Mouse (Mus musculus): ENCODE results near the gene Smg9.
A peak's percentile ranks its signal among the peaks of the same experiment; 100 is the strongest.
"Not testable (repeated sequence)": the region's sequence is repeated elsewhere in the genome, so short reads cannot be mapped to it uniquely, and the experiment has no call there.

The Smg9 gene

GRCm38 (mm10) chr7:24378049-24378701 lies 21.2 kb upstream of the Smg9 start:
- no peak for DNase-seq

- DNase-seq: no peak
Observed at GRCm38 (mm10) chr7:24379934-24380333, 19.5 kb upstream of the Smg9 start.

GRCm38 (mm10) chr7:24380370-24380769 lies 19.0 kb upstream of the Smg9 start:
- no peak for DNase-seq

GRCm38 (mm10) chr7:24382730-24383372 lies 16.6 kb upstream of the Smg9 start:
- no peak for DNase-seq

- no peak for DNase-seq
Observed at GRCm38 (mm10) chr7:24384070-24384469, 15.3 kb upstream of the Smg9 start.

DNA sequence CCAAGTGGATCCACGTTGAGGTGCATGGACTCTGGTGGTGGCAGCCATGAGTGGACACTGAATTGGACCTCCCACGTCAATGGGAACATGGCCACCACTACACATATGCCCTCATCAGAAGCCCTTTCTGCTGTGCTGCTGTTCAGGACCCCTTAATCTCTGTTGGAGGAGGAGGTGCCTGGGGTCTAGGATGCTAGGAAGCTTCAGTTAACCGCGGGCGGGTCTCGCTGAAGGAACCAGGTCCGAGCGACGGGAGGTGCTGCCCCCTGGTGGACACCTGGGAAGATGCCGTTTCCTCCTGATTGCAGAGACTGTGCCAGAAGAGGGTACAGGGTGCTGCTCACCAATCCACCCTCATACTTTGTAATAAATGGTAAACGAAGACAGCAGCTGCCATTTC lies 14.6 kb upstream of the Smg9 start:
- DNase-seq: peak; percentile 87 to 89

- DNase-seq: no peak
Observed at GRCm38 (mm10) chr7:24387059-24387556, 12.3 kb upstream of the Smg9 start.

DNA sequence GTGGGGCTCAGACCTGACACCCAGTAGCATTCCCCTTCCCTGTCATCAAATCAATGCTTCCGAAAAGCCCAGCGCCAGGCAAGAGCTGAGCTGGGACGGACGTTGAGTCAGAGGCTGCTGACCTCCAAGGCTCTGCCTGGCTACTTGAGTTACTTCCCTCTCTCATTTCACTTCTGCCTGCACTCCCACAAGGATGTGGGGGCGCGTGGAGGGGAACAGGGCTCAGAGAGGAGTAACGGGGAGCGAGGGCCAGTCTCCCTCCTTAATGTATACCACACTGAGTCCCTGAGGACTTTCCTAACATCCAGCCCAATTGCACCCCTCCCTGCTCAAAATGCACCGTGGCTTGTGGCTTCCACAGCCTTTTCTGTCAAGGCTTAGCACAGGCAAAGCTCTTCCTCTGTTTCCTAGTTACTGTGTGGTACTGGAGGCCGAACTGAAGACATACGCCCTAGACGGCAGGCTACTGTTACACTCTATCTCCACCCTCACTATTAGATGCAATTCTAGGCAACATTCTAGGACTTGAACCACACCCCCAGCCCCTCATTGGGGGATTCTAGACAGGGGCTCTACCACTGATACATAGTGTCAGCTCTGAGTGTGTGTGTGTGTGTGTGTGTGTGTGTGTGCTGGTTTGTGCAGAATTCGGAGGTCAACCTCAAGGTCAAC lies 9.8 kb upstream of the Smg9 start:
- DNase-seq: no peak

- no peak for DNase-seq
Observed at GRCm38 (mm10) chr7:24390512-24390911, 8.9 kb upstream of the Smg9 start.

DNA sequence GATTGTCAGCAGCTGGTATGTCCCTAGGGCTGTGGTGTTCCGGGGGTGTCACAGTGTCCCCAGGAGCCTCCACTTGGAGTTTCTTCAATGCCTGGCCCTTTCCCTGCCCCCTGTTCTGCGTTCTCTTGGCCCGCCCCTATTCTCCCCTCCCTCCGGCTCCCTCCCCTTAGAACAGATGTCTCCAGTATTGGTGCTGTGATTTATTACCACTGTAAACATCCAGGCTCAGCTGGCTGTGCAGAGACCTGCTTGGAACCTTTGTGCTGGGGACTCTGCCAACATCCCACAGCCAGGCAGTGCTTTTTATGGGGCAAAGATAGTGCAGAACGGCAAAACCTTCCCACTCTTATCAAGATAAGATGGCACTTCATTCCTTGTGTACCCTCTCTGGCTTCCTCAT lies 8.3 kb upstream of the Smg9 start:
- DNase-seq: no peak

GRCm38 (mm10) chr7:24391687-24392086 lies 7.7 kb upstream of the Smg9 start:
- DNase-seq: no peak

DNA sequence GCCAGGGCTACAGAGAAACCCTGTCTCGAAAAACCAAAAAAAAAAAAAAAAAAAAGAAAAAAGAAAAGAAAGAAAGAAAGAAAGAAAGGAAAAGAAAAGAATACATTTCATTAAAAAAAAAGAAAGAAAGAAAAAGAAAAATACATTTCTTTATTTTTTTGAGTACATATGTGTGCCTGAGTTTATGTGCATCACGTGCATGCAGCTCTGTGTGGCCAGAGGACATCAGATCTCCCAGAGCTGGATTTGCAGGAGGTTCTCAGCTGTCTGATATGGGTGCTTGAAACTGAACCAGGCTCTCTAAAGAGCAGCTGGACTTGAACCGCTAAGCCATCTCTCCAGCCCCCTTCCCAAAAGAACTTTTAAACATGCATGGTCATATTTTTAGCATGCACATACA lies 5.4 kb upstream of the Smg9 start:
- DNase-seq: no peak

DNA sequence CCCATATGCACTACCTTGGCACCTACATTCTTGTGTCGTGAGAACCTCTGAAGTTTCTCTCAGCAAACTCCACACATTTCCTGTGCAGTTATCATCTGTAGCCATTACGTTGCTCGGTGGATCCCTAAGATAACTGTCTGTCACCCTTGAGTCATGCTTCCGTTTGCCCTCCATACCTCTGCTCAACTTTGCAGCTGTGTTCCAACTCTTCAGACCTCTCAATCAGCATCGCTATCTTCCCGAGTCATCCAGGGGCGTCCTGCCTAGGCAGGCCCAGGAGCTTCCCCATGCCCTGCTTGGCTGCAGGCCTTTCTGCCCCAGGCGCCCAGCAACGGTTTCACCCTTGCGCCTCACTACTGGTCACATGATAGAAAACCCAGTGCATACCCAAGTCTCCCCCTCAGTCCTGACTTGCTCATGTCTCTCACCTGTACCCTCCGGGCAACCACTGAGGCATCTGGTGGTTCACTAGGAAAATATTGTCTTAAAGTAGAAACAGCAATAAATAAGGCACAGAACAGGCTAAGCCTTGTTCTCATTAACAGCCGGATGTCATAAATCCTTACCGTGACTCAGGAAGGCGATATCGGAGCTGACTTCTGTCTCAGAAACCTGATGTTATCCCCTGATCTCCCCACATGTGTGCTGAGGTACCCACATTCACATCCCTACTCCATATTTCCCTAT lies 4.8 kb upstream of the Smg9 start:
- no peak for DNase-seq

DNA sequence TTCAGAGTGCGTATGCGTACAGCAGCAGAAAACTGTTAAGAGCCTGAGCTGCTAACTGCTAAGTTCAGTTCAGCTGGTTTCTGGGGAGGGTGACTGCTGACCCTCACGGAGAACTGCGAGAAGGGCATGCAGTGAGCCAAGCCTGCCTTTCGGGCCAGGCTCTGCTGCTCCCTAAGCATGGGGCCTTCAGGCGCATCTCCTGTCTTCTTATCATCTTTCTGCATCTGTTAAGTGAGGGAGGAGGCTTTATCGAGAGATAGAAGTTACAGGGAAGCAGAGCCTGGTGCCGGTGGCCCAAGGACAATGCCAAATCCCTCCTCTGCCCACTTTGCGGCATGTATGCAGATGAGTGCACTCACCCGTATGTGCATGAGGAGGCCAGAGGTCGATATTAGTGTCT lies 2.6 kb upstream of the Smg9 start:
- no peak for DNase-seq

DNA sequence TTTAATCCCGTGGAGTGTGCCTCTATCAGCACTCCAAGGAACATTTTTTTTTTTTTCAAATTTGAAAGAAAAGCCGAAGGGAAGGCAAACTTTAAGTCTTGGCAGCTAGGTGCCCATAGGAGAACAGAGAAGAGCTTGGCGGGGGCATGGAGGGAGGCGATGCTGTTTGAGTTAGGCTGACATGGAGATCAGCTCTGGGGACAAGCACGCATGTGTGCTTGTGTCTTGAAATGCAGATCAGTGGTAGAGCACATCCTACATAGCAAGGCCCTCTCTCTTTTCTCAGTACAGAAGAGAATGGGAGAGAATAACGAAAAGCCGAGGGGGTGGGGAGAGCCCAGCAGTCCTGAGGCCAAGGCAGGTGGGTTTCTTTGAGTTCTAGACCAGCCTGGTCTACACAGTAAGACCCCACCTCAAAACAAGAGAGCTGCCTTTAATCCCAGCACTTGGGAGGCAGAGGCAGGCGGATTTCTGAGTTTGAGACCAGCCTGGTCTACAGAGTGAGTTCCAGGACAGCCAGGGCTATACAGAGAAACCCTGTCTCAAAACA lies 980 bp upstream of the Smg9 start:
- no peak for DNase-seq

DNA sequence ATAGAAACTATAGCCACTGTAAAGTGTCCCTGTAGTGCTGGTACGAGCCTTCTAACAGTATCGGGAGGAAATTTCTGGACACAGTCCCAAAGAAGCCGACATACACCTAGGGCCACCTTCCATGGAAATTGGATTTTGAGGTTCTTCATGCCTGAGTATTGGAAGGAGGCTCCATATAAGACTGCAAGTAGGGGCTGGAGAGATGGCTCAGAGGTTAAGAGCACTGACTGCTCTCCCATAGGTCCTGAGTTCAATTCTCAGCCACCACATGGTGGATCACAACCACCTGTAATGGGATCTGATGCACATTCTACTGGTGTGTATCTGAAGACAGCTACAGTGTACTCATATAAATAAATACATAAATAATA lies 648 bp downstream of the Smg9 start:
- DNase-seq: no peak

DNA sequence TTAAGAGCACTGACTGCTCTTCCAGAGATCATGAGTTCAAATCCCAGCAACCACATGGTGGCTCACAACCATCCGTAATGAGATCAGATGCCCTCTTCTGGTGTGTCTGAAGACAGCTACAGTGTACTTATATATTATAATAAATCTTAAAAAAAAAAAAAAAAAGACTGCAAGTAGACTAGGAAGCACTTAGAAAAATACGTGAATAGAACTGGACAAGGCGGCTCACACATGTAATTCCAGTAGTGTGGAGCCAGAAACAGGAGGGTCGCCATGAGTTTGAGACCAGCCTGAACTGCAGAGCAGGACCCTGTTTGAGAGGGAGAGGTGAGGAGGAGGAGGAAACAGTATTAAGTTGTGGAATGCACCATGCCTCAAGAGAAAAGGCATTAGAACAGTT lies 1.1 kb downstream of the Smg9 start:
- not testable (repeated sequence) for DNase-seq

- no peak for DNase-seq
Observed at GRCm38 (mm10) chr7:24402851-24403250, 3.4 kb downstream of the Smg9 start.

GRCm38 (mm10) chr7:24405649-24406048 lies 6.2 kb downstream of the Smg9 start:
- DNase-seq: no peak

DNA sequence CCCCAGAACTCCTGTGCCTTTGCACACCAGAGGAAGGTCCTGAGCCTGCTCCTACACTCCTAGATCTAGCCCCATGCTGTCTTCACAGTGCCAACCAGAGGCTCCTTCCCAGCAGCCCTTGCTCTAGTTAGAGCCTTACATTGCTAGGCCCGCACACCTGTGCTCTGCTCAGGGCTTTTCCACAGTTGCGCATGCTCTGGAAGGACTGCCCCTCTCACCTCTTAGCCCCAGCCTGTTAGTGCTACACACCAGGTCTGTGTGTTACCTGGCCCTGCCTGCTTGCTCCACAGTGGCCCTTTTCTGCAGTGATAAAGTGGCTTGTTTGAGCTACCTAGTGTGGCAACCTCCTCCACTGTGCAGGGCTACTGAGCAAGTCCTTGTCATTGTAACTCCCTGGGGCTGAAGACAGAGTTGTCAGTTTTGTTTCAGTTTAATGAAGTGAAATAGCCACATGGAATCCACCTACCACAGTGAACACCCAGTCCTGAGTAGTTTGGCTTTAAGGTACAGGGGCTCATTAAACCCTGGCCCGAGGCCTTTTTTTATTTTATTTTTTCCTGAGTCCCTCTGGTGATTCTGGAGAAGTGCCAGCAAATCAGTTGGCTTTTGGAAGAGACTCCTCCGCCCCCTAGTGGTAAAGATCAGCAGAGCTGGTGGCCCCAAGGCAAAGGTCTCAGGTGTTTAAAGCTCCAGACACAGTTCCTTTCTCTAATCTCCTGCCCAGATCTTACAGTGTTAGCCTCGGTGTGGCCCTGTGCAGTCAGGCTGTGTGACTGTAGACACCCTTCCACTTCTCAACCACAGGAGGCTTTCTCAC lies 7.3 kb downstream of the Smg9 start:
- DNase-seq: peak; percentile 86 to 88

DNA sequence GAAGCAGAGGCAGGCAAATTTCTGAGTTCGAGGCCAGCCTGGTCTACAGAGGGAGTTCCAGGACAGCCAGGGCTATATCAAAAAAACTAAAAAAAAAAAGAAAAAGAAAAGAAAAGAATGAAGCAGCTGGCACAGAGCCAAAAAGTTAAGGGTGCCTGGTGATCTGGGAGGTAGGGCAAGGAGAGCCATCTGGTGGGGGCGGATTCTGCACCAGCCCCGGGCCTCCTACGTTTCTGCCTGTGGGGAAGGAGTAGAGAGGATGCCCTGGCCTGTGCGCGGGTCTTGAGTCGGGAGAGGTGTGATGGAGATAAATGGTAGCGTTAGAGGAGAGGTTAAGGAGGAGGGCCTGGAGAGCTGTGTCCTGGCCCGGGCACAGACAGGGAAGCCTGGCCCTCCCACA lies 8.8 kb downstream of the Smg9 start:
- peak in 1 of 2 experiments; percentile 34 for DNase-seq

DNA sequence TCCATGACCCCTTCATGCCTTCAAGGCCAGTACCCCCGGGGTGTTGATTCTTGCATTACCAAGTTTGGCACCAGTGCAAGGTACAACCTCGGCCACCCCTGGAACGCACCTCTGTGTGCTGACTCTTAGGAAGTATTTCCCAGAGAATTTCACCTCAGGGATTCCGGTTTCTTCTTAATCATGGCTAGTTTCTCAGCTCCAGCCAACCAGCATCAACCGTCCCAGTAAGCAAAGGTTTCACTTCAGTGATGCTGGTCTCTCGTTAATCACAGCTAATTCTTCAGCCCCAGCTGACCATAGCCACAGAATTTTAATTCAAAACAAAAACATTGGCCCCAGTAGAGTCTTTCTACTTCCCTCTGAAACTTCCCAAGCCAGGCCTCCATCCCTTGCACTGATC lies 10.7 kb downstream of the Smg9 start:
- no peak for DNase-seq

All from cerebellum, postnatal 25 days (tissue).